8 mouse cellular contexts compared by ENCODE assay signal in genomic region chr3:51708746-51709411, GRCm38 (mm10). TPM values are rescaled to one million over a fixed set of nuclear protein-coding genes. Genes with fewer than 3 reads are reported as not detected.
DNase-seq lines count a peak whose midpoint lies in the region; ATAC-seq and TF ChIP-seq lines count a peak whose summit lies in the region.

No protein-coding gene starts in this region.

- H3K4me2 ChIP-seq in heart, embryonic 11.5 days: peak overlapping the region; percentile 63
- peak overlapping the region; percentile 47 for H3K4me2 ChIP-seq in kidney, postnatal 0 days (ENCODE audit: low read length)
- peak overlapping the region; percentile 49 for H3K4me2 ChIP-seq in liver, embryonic 11.5 days

- H3K9me3 ChIP-seq in erythroblast, embryonic 14.5 days (ENCODE audit: control insufficient read depth, low read length): peaks cover 2% of the 10 kb centered on the region; the same call in 1 of the 2 replicates
- no peaks in the 10 kb centered on the region for H3K9me3 ChIP-seq in heart, embryonic 11.5 days (replicated peaks; ENCODE audit: control insufficient read depth, low read length)
- H3K9me3 ChIP-seq in kidney, postnatal 0 days (replicated peaks; ENCODE audit: low read length): no peaks in the 10 kb centered on the region
- no peaks in the 10 kb centered on the region for H3K9me3 ChIP-seq in liver, embryonic 11.5 days (ENCODE audit: control insufficient read depth, low read length)

- H3K27ac ChIP-seq in thymus, adult 2 months (ENCODE audit: control insufficient read depth, insufficient read depth, low read length): no peak overlapping the region
- H3K27ac ChIP-seq in heart, embryonic 11.5 days (ENCODE audit: low read depth, low read length): peak overlapping the region; percentile 87
- H3K27ac ChIP-seq in kidney, postnatal 0 days: peak overlapping the region; percentile 88
- H3K27ac ChIP-seq in liver, embryonic 11.5 days (ENCODE audit: low read depth, low read length): peak overlapping the region; percentile 42; the same call in 1 of the 2 replicates
- peak overlapping the region; percentile 83 for H3K27ac ChIP-seq in testis, adult 2 months (ENCODE audit: control insufficient read depth, insufficient read depth, low read depth, low read length)

- H3K9ac ChIP-seq in heart, embryonic 11.5 days (ENCODE audit: low read depth, low read length): peak overlapping the region; percentile 44; the same call in 1 of the 2 replicates
- H3K9ac ChIP-seq in kidney, postnatal 0 days (ENCODE audit: low read depth, low read length): no peak overlapping the region
- no peak overlapping the region for H3K9ac ChIP-seq in liver, embryonic 11.5 days (ENCODE audit: low read depth, low read length)

- peak; percentile 77 for ATAC-seq in heart, embryonic 11.5 days (replicated peaks; ENCODE audit: insufficient number of reproducible peaks, low FRiP score, low TSS enrichment)
- ATAC-seq in kidney, postnatal 0 days (replicated peaks; ENCODE audit: low FRiP score, low read depth): peak; percentile 87
- ATAC-seq in liver, embryonic 11.5 days (replicated peaks; ENCODE audit: low FRiP score): peak; percentile 53

- H3K27me3 ChIP-seq in thymus, adult 2 months (ENCODE audit: control insufficient read depth, insufficient read depth, low read length): no peaks in the 10 kb centered on the region
- no peaks in the 10 kb centered on the region for H3K27me3 ChIP-seq in erythroblast, embryonic 14.5 days (ENCODE audit: control insufficient read depth)
- H3K27me3 ChIP-seq in heart, embryonic 11.5 days (ENCODE audit: control insufficient read depth, insufficient read depth, low read length): no peaks in the 10 kb centered on the region
- H3K27me3 ChIP-seq in kidney, postnatal 0 days (ENCODE audit: insufficient read depth, low read length): no peaks in the 10 kb centered on the region
- H3K27me3 ChIP-seq in liver, embryonic 11.5 days (replicated peaks; ENCODE audit: control insufficient read depth, insufficient read depth, low read length): no peaks in the 10 kb centered on the region
- no peaks in the 10 kb centered on the region for H3K27me3 ChIP-seq in testis, adult 2 months (ENCODE audit: control insufficient read depth, insufficient read depth, low read length)

- H3K4me1 ChIP-seq in thymus, adult 2 months (replicated peaks; ENCODE audit: control insufficient read depth, insufficient read depth, low read length): no peaks in the 10 kb centered on the region; the same call in 1 of the 2 replicates
- H3K4me1 ChIP-seq in erythroblast, embryonic 14.5 days (ENCODE audit: control insufficient read depth): peaks cover 43% of the 10 kb centered on the region
- peaks cover 42% of the 10 kb centered on the region for H3K4me1 ChIP-seq in heart, embryonic 11.5 days (ENCODE audit: control insufficient read depth, insufficient read depth, low read length)
- H3K4me1 ChIP-seq in kidney, postnatal 0 days (replicated peaks; ENCODE audit: insufficient read depth, low read length): peaks cover 36% of the 10 kb centered on the region
- peaks cover 31% of the 10 kb centered on the region for H3K4me1 ChIP-seq in liver, embryonic 11.5 days (replicated peaks; ENCODE audit: control insufficient read depth, insufficient read depth, low read length)
- peaks cover 10% of the 10 kb centered on the region for H3K4me1 ChIP-seq in testis, adult 2 months (ENCODE audit: control insufficient read depth, insufficient read depth, low read length)

- no peak for TF ChIP-seq POLR2A in thymus, adult 2 months (IDR thresholded peaks at IDR 0.05; ENCODE audit: control insufficient read depth, extremely low read depth, insufficient read depth, low read length, poor library complexity)
- TF ChIP-seq POLR2A in testis, adult 2 months (IDR thresholded peaks at IDR 0.05; ENCODE audit: control insufficient read depth, low read depth, low read length): no peak

- TF ChIP-seq CTCF in thymus, adult 2 months (IDR thresholded peaks at IDR 0.05; ENCODE audit: borderline replicate concordance, control insufficient read depth, extremely low read depth, insufficient read depth, low read length, poor library complexity): no peak
- no peak for TF ChIP-seq CTCF in kidney, postnatal 0 days (IDR thresholded peaks at IDR 0.05; ENCODE audit: low read depth)
- no peak for TF ChIP-seq CTCF in testis, adult 2 months (IDR thresholded peaks at IDR 0.05; ENCODE audit: control insufficient read depth, insufficient read depth, insufficient replicate concordance, low read depth, low read length)

- peak; percentile 61 for DNase-seq in thymus, adult 2 months
- DNase-seq in thymus, postnatal 0 days (ENCODE audit: low spot score): no peak
- DNase-seq in kidney, postnatal 0 days (ENCODE audit: low spot score): peak; percentile 95
- no peak for DNase-seq in liver, embryonic 11.5 days (ENCODE audit: low spot score)
- DNase-seq in natural killer cell, adult 2 months (ENCODE audit: low spot score in 2 of 2): peak; percentile 38 to 43

- no peaks in the 10 kb centered on the region for H3K36me3 ChIP-seq in thymus, adult 2 months (ENCODE audit: control insufficient read depth, insufficient read depth, low read length)
- no peaks in the 10 kb centered on the region for H3K36me3 ChIP-seq in erythroblast, embryonic 14.5 days (ENCODE audit: control insufficient read depth)
- H3K36me3 ChIP-seq in heart, embryonic 11.5 days (ENCODE audit: control insufficient read depth, insufficient read depth, low read length): no peaks in the 10 kb centered on the region
- no peaks in the 10 kb centered on the region for H3K36me3 ChIP-seq in kidney, postnatal 0 days (ENCODE audit: insufficient read depth, low read length)
- H3K36me3 ChIP-seq in liver, embryonic 11.5 days (ENCODE audit: control insufficient read depth, insufficient read depth, low read length): no peaks in the 10 kb centered on the region
- H3K36me3 ChIP-seq in testis, adult 2 months (ENCODE audit: control insufficient read depth, insufficient read depth, low read length): no peaks in the 10 kb centered on the region

- 89% methylated on average over 21 of the region's 21 CpGs for WGBS in thymus, adult 2 months
- WGBS in heart, embryonic 11.5 days (ENCODE audit: insufficient replicate concordance): 34% methylated on average over 21 of the region's 21 CpGs
- 45% methylated on average over 21 of the region's 21 CpGs for WGBS in kidney, postnatal 0 days
- WGBS in liver, embryonic 11.5 days: 61% methylated on average over 21 of the region's 21 CpGs

- H3K4me3 ChIP-seq in thymus, adult 2 months (ENCODE audit: control insufficient read depth, insufficient read depth, low read length): no peak overlapping the region
- H3K4me3 ChIP-seq in erythroblast, embryonic 14.5 days (replicated peaks): peak overlapping the region; percentile 44
- H3K4me3 ChIP-seq in heart, embryonic 11.5 days (ENCODE audit: low read depth, low read length): peak overlapping the region; percentile 24
- no peak overlapping the region; the same call in 1 of the 2 replicates for H3K4me3 ChIP-seq in kidney, postnatal 0 days (replicated peaks; ENCODE audit: low read depth, low read length)
- H3K4me3 ChIP-seq in liver, embryonic 11.5 days (ENCODE audit: low read depth, low read length): no peak overlapping the region
- peak overlapping the region; percentile 76 for H3K4me3 ChIP-seq in testis, adult 2 months (ENCODE audit: control insufficient read depth, low read depth, low read length)

RNA-seq across cellular contexts. Expression of gene Mgst2, which starts 48.7 kb away (rescaled TPM):
- 17.9 and 20.8 TPM in 2 replicates for polyA plus RNA-seq in thymus, adult 2 months (2012; rRNA removed)
- polyA plus RNA-seq in thymus, postnatal 0 days (2015; fragmentation: Nextera tagmentation; extraction: Ambion mirVana): 153 and 179 TPM in 2 replicates
- not detected in 2 replicates for polyA plus RNA-seq in erythroblast, embryonic 14.5 days (2012)
- 1.6 and 2.9 TPM in 2 replicates for polyA plus RNA-seq in heart, embryonic 11.5 days (2014; fragmentation: Nextera tagmentation; extraction: Ambion mirVana)
- 1.6 and 1.8 TPM in 2 replicates for polyA plus RNA-seq in kidney, postnatal 0 days (2015; fragmentation: Nextera tagmentation; extraction: Ambion mirVana)
- polyA plus RNA-seq in liver, embryonic 11.5 days (2014; fragmentation: Nextera tagmentation; extraction: Ambion mirVana): 16.5 and 16.6 TPM in 2 replicates
- polyA plus RNA-seq in testis, adult 2 months (2012; rRNA removed): 4.6 and 5.3 TPM in 2 replicates

Comparison
In these comparisons a context has a peak if more than half of its experiments do, and no peak if none do; other contexts are left out.
1. DNase-seq: peak in thymus, adult 2 months (single experiment), kidney, postnatal 0 days (single experiment) and natural killer cell, adult 2 months (2 of 2); none in thymus, postnatal 0 days (single experiment) and liver, embryonic 11.5 days (single experiment).
2. H3K4me3 ChIP-seq: peak in erythroblast, embryonic 14.5 days (single experiment), heart, embryonic 11.5 days (single experiment) and testis, adult 2 months (single experiment); none in thymus, adult 2 months (single experiment), kidney, postnatal 0 days (single experiment) and liver, embryonic 11.5 days (single experiment).
3. Peak in every context shown above with its lines, with median percentiles within 50 percentile points of each other: ATAC-seq and H3K4me2 ChIP-seq.